Mouse (Mus musculus) monocyte, adult 2 months (primary cell): ENCODE measurements around the gene Pnmt.

Source experiments
- DNase-seq, 2 experiments: peaks; one replicate each; pipeline ENCODE4 v3.0.0; 2022; ENCODE audit warnings: low spot score in 2 of 2, low read depth in 1 of 2

Pnmt gene

DNA sequence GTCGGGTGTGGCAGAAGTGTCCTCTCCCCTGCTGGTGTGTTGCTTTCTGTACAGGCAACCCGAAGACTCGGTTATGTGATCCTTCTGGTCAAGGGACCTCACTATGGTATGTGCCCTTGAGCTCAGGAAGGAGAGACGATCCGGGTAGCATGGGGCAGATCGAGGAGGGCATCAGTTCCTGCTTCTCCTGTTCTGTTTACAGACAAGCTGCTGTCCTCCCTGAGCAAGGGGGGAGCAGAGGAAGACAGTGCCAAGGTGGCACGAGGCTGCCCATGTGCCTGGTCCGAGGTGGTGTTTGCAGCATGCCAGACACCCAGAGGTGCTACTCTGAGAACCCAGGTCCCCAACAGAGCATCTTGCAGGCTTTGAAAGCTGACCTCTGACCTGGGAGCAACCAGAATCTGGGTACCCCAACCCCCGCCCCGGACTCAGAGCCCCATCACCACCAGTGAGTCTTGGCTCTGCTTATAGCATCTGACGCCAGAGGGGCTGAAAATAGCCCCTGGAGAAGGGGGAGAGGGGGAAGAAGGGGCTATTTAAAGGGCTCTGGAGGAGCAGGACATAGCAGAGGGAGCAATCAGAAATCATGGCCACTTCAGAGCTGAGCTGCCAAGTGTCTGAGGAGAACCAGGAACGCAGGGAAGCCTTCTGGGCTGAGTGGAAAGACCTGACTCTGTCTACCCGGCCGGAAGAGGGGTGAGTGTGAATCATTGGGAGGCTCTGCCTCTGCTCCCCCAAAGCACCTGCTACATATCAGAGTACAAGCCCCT is 2.8 kb upstream of the Pnmt start, which contains the start of gene Tcap:
Gene Tcap, plus strand, starts transcription at position 551 of the 770 bp plus-strand sequence.
- no peak for DNase-seq

GRCm38 (mm10) chr11:98384216-98384615 is 2.0 kb upstream of the Pnmt start:
- DNase-seq, result no peak

GRCm38 (mm10) chr11:98384721-98385637 is 1.3 kb upstream of the Pnmt start:
- no peak for DNase-seq

DNA sequence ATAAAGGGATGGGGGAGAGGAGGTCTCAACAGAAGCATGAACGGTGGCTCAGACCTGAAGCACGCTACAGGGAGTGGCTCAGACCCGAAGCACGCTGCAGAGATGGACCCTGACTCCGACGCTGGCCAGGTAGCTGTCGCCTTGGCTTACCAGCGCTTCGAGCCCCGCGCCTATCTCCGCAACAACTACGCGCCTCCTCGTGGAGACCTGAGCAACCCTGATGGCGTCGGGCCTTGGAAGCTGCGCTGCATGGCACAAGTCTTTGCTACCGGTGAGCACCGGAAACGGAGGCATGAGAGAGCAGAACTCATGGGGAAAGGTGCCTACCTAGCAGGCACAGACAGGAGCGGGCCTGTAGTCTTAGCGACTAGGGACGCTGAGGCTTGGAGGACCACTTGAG is 346 bp downstream of the Pnmt start:
- no peak for DNase-seq

DNA sequence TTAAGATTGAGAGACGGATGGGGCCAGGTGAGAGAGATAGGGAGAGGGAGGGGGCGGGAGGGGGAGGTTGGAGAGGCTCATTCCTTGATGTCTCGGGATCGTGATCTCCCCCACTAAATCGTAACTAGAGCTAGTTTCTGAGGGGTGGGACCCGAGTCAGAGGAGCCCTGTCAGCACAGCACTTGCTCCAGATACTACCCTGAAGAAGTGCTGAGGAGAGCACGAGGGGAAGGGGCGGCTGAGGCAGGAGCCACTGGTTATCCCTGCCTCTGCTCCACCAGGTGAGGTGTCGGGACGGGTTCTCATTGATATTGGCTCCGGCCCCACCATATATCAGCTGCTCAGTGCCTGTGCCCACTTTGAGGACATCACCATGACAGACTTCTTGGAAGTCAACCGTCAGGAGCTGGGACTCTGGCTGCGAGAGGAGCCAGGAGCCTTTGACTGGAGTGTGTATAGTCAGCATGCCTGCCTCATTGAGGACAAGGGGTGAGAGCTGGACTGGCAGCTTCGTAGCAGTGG is 867 bp downstream of the Pnmt start:
- no peak for DNase-seq

GRCm38 (mm10) chr11:98388282-98388681 is 2.0 kb downstream of the Pnmt start:
- no peak for DNase-seq

- no peak for DNase-seq
These were observed 3.1 kb downstream of the Pnmt start for GRCm38 (mm10) chr11:98389221-98389780.

DNA sequence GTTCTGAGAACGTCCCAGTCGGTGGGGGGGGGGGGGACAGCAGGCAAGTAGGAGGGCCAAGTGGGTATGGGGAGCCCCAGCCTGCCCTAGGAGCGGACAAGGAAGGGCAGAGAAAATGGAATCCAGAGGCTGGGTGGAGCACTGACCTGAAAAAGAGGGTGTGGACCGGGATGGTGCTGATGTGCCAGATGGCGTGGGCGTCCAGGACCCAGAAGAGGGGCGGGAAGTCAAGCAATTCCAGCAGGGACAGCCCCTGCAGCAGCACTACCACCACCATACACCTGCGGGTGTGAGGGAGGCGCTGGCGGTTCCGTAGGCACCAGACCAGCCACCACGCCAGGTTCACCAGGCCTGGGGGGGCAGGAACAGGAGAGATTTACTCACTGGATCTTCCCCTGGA is 3.9 kb downstream of the Pnmt start:
- no peak for DNase-seq

DNA sequence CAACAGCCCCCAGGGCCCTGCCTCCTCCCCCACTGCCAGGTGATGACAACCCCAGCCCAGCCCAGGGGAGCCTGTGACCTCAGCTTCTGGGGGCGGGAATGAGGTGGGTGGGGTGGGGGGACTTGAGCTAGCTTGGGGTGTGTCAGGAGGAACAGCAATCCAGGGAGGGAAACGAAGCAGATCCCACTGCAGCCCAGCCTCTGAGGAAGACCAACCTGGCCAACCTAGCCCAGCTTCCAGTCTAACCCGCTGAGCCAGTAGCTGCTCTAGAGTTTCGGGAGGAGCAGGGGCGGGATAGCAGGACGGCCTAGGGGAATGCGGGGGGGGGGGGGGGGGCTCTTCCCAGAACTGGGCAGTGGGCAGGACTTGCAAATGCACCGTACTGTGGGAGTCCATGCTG is 5.8 kb downstream of the Pnmt start:
- DNase-seq, result no peak

- DNase-seq, result no peak
These were observed 6.4 kb downstream of the Pnmt start for GRCm38 (mm10) chr11:98392645-98393044.

GRCm38 (mm10) chr11:98393317-98393716 is 7.1 kb downstream of the Pnmt start:
- DNase-seq, result no peak

GRCm38 (mm10) chr11:98394301-98394700 is 8.1 kb downstream of the Pnmt start:
- DNase-seq, result no peak

- DNase-seq, result no peak
These were observed 8.8 kb downstream of the Pnmt start for GRCm38 (mm10) chr11:98395041-98395440.

GRCm38 (mm10) chr11:98397946-98398345 is 11.7 kb downstream of the Pnmt start:
- no peak for DNase-seq

GRCm38 (mm10) chr11:98400161-98400726 is 14.0 kb downstream of the Pnmt start, which contains the start of gene Pgap3:
TSS of gene Pgap3 (minus strand) at chr11:98400490.
- DNase-seq, result peak; percentile 44 to 76

GRCm38 (mm10) chr11:98400816-98401215 is 14.6 kb downstream of the Pnmt start:
- DNase-seq, result no peak

- DNase-seq, result no peak
These were observed 20.4 kb downstream of the Pnmt start for GRCm38 (mm10) chr11:98406621-98407020.

DNA sequence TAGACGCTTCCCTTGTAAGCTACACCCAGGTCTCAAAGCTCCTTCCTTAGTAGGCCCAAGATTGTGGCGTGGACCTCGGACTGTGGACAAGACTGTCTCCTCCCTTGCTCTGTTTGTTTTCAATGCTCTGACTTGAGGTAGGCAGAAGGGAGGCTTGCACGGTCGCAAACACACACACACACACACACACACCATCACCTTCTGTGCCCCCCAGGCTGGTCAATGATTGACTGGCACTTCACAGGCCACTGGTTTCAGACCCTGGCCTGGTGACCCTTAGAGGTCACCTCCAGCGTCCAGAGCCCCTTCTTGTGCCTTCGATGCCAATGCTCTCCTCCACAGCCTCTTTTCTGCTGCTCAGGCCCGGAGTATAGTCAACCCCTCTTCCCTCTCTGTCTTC is 22.6 kb downstream of the Pnmt start:
- no peak for DNase-seq

DNA sequence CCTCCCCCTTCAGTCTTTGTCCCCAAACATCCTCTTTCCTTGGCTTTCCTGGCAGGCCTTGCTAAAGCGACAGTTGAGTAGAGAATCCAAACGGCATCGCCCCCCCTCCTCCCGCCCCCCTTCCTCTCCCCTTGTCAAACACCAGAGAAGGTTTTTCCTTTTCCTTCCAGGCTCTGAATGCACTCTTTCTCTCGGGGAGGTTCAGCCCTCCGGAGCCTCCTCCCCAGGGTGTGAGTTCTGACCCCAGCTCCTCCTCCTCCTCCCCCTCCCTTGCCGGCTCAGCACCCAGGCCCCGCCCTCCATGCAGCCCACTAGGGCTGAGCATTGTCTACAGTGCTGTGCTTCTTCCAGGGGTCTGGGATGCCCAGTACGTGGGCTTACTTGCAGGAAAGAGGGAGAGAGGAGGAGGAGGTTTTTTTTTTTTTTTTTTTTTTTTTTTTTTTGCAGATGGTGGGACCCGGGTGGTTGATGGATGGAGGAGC is 23.1 kb downstream of the Pnmt start:
- DNase-seq, result no peak

- no peak for DNase-seq
These were observed 26.1 kb downstream of the Pnmt start, which contains the start of gene Erbb2 for GRCm38 (mm10) chr11:98412273-98412796. TSS of gene Erbb2 (plus strand) at chr11:98412470.
